Mouse (Mus musculus): ENCODE results near the gene Cd40lg. TPM values are rescaled to one million over a fixed set of nuclear protein-coding genes. Genes with fewer than 3 reads are reported as not detected.

Cd40lg gene
- polyA plus RNA-seq, 1 experiment: 0.27 TPM

- no peaks in the 10 kb centered on the region for H3K27me3 ChIP-seq (ENCODE audit: control insufficient read depth, insufficient read depth, low read length)
- 86% methylated on average over 5 of the region's 5 CpGs for WGBS
- H3K36me3 ChIP-seq (ENCODE audit: control insufficient read depth, insufficient read depth, low read length): no peaks in the 10 kb centered on the region
- no peaks in the 10 kb centered on the region for H3K4me1 ChIP-seq (ENCODE audit: control insufficient read depth, insufficient read depth, insufficient read length, low read length)
- H3K4me3 ChIP-seq (ENCODE audit: low read depth, low read length): no peak overlapping the region
- TF ChIP-seq CTCF (IDR thresholded peaks at IDR 0.05; ENCODE audit: extremely low read depth, insufficient read length, insufficient replicate concordance, low read depth, low read length) (no peak), POLR2A (IDR thresholded peaks at IDR 0.05; ENCODE audit: low read depth, low read length) (no peak)
- H3K27ac ChIP-seq (ENCODE audit: insufficient read depth, low read depth, low read length): no peak overlapping the region
Observed at GRCm38 (mm10) chrX:57219563-57219962, 7.6 kb downstream of the Cd40lg start.

DNA sequence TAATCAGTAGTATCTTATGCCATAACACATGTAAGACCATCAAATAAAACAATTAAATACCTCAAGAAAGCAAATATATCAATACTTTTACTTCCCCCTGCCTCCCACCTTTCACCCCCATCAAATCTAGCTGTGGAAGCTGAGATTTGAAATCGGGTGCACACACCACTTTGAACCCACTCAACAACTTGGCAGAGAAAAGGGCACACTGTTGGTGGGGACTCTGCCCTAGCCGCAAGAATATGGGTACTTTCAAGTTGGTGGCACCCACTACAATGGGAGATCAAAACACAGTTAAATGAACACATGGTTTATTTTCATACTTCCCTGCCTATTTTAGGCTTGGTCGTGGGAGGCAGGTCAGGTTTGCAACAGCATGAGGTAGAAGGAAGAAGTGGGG lies 9.9 kb downstream of the Cd40lg start:
- TF ChIP-seq POLR2A (IDR thresholded peaks at IDR 0.05; ENCODE audit: low read depth, low read length) (no peak), CTCF (IDR thresholded peaks at IDR 0.05; ENCODE audit: extremely low read depth, insufficient read length, insufficient replicate concordance, low read depth, low read length) (no peak)
- Histone ChIP-seq H3K36me3 (ENCODE audit: control insufficient read depth, insufficient read depth, low read length) (no peaks in the 10 kb centered on the region), H3K27me3 (ENCODE audit: control insufficient read depth, insufficient read depth, low read length) (no peaks in the 10 kb centered on the region), H3K4me1 (ENCODE audit: control insufficient read depth, insufficient read depth, insufficient read length, low read length) (no peaks in the 10 kb centered on the region), H3K27ac (ENCODE audit: insufficient read depth, low read depth, low read length) (no peak overlapping the region), H3K4me3 (ENCODE audit: low read depth, low read length) (no peak overlapping the region)
- 72% methylated on average over 3 of the region's 3 CpGs for WGBS

DNA sequence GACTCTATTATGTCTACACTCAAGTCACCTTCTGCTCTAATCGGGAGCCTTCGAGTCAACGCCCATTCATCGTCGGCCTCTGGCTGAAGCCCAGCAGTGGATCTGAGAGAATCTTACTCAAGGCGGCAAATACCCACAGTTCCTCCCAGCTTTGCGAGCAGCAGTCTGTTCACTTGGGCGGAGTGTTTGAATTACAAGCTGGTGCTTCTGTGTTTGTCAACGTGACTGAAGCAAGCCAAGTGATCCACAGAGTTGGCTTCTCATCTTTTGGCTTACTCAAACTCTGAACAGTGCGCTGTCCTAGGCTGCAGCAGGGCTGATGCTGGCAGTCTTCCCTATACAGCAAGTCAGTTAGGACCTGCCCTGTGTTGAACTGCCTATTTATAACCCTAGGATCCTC lies 11.4 kb downstream of the Cd40lg start:
- WGBS: 75% methylated on average over 10 of the region's 10 CpGs

GRCm38 (mm10) chrX:57228178-57228577 lies 16.2 kb downstream of the Cd40lg start:
- TF ChIP-seq CTCF (IDR thresholded peaks at IDR 0.05; ENCODE audit: extremely low read depth, insufficient read length, insufficient replicate concordance, low read depth, low read length): no peak
- no peak for TF ChIP-seq POLR2A (IDR thresholded peaks at IDR 0.05; ENCODE audit: low read depth, low read length)
- no peak overlapping the region for H3K27ac ChIP-seq (ENCODE audit: insufficient read depth, low read depth, low read length)

More for the DNA sequence above, 11.4 kb downstream of the Cd40lg start:
- TF ChIP-seq POLR2A (IDR thresholded peaks at IDR 0.05; ENCODE audit: low read depth, low read length) (no peak), CTCF (IDR thresholded peaks at IDR 0.05; ENCODE audit: extremely low read depth, insufficient read length, insufficient replicate concordance, low read depth, low read length) (no peak)
- Histone ChIP-seq H3K36me3 (ENCODE audit: control insufficient read depth, insufficient read depth, low read length) (no peaks in the 10 kb centered on the region), H3K4me3 (ENCODE audit: low read depth, low read length) (no peak overlapping the region), H3K27ac (ENCODE audit: insufficient read depth, low read depth, low read length) (no peak overlapping the region), H3K4me1 (ENCODE audit: control insufficient read depth, insufficient read depth, insufficient read length, low read length) (no peaks in the 10 kb centered on the region), H3K27me3 (ENCODE audit: control insufficient read depth, insufficient read depth, low read length) (no peaks in the 10 kb centered on the region)

GRCm38 (mm10) chrX:57233596-57233995 lies 21.7 kb downstream of the Cd40lg start:
- H3K4me1 ChIP-seq (ENCODE audit: control insufficient read depth, insufficient read depth, insufficient read length, low read length): no peaks in the 10 kb centered on the region
- H3K27me3 ChIP-seq (ENCODE audit: control insufficient read depth, insufficient read depth, low read length): no peaks in the 10 kb centered on the region
- no peaks in the 10 kb centered on the region for H3K36me3 ChIP-seq (ENCODE audit: control insufficient read depth, insufficient read depth, low read length)
- TF ChIP-seq POLR2A (IDR thresholded peaks at IDR 0.05; ENCODE audit: low read depth, low read length): no peak
- TF ChIP-seq CTCF (IDR thresholded peaks at IDR 0.05; ENCODE audit: extremely low read depth, insufficient read length, insufficient replicate concordance, low read depth, low read length): no peak
- no peak overlapping the region for H3K4me3 ChIP-seq (ENCODE audit: low read depth, low read length)
- 61% methylated on average over 2 of the region's 2 CpGs for WGBS
- no peak overlapping the region for H3K27ac ChIP-seq (ENCODE audit: insufficient read depth, low read depth, low read length)

More at GRCm38 (mm10) chrX:57228178-57228577, 16.2 kb downstream of the Cd40lg start:
- Histone ChIP-seq H3K27me3 (ENCODE audit: control insufficient read depth, insufficient read depth, low read length) (no peaks in the 10 kb centered on the region), H3K4me1 (ENCODE audit: control insufficient read depth, insufficient read depth, insufficient read length, low read length) (no peaks in the 10 kb centered on the region), H3K4me3 (ENCODE audit: low read depth, low read length) (no peak overlapping the region), H3K36me3 (ENCODE audit: control insufficient read depth, insufficient read depth, low read length) (no peaks in the 10 kb centered on the region)
- WGBS: 53% methylated on average over 2 of the region's 2 CpGs

DNA sequence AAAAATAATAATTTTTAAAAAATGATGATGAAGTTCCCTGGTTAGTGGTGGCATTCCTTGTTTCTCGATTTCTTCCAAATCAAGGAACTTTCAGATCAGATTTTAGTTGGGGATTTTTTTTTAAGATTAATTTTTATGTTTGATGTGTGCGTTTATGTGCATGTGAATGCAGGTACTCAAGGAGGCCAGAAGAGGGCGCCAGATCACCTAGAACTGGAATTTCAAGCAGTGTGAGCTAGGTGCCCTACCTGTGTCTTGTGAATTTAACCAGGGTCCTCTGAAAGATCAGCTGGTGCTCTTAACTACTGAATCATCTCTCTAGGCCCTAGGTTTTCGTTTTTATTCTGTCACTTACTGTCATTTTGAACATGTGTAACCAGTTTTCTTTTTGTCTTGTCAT lies 24.0 kb downstream of the Cd40lg start:
- no peak overlapping the region for H3K27ac ChIP-seq (ENCODE audit: insufficient read depth, low read depth, low read length)
- WGBS: 69% methylated on average over 4 of the region's 4 CpGs
- no peaks in the 10 kb centered on the region for H3K27me3 ChIP-seq (ENCODE audit: control insufficient read depth, insufficient read depth, low read length)
- H3K4me3 ChIP-seq (ENCODE audit: low read depth, low read length): no peak overlapping the region
- no peaks in the 10 kb centered on the region for H3K36me3 ChIP-seq (ENCODE audit: control insufficient read depth, insufficient read depth, low read length)
- no peaks in the 10 kb centered on the region for H3K4me1 ChIP-seq (ENCODE audit: control insufficient read depth, insufficient read depth, insufficient read length, low read length)
- TF ChIP-seq POLR2A (IDR thresholded peaks at IDR 0.05; ENCODE audit: low read depth, low read length) (no peak), CTCF (IDR thresholded peaks at IDR 0.05; ENCODE audit: extremely low read depth, insufficient read length, insufficient replicate concordance, low read depth, low read length) (no peak)

- 65% methylated on average over 3 of the region's 3 CpGs for WGBS
- Histone ChIP-seq H3K4me1 (ENCODE audit: control insufficient read depth, insufficient read depth, insufficient read length, low read length) (no peaks in the 10 kb centered on the region), H3K27ac (ENCODE audit: insufficient read depth, low read depth, low read length) (no peak overlapping the region), H3K27me3 (ENCODE audit: control insufficient read depth, insufficient read depth, low read length) (no peaks in the 10 kb centered on the region), H3K4me3 (ENCODE audit: low read depth, low read length) (no peak overlapping the region), H3K36me3 (ENCODE audit: control insufficient read depth, insufficient read depth, low read length) (no peaks in the 10 kb centered on the region)
- TF ChIP-seq CTCF (IDR thresholded peaks at IDR 0.05; ENCODE audit: extremely low read depth, insufficient read length, insufficient replicate concordance, low read depth, low read length) (no peak), POLR2A (IDR thresholded peaks at IDR 0.05; ENCODE audit: low read depth, low read length) (no peak)
Observed at GRCm38 (mm10) chrX:57238572-57238971, 26.6 kb downstream of the Cd40lg start.
